Mouse (Mus musculus) liver, adult (tissue): ENCODE measurements around the gene Gm13695.
"Not testable (repeated sequence)": the region's sequence is repeated elsewhere in the genome, so short reads cannot be mapped to it uniquely, and the experiment has no call there.

ENCODE experiments used
- GATA4 ChIP-seq: IDR thresholded peaks from 2 replicates; pipeline ENCODE4 v1.6.1; 2014; ENCODE audit warnings: mild to moderate bottlenecking, low read length; ENCODE audit not compliant: insufficient replicate concordance

Gene Gm13695

GRCm38 (mm10) chr2:83967013-83967412, at the start of gene Gm13695:
Gene Gm13695 (plus strand): TSS chr2:83967313.
- TF ChIP-seq GATA4, result not testable (repeated sequence)

GRCm38 (mm10) chr2:83929478-83930088, 37.5 kb upstream of the Gm13695 start:
- TF ChIP-seq GATA4, result no peak

GRCm38 (mm10) chr2:83940931-83941361, 26.2 kb upstream of the Gm13695 start, which contains the start of gene Zswim2:
Gene Zswim2 (minus strand): TSS chr2:83941228.
- TF ChIP-seq GATA4, result no peak

- no peak for TF ChIP-seq GATA4
Observed at GRCm38 (mm10) chr2:83941378-83941777, 25.7 kb upstream of the Gm13695 start.

GRCm38 (mm10) chr2:83941792-83942191, 25.3 kb upstream of the Gm13695 start:
- no peak for TF ChIP-seq GATA4

- not testable (repeated sequence) for TF ChIP-seq GATA4
Observed at GRCm38 (mm10) chr2:83955393-83955792, 11.7 kb upstream of the Gm13695 start, which contains the start of gene Gm13698. Gene Gm13698 (plus strand): TSS chr2:83955693.

- TF ChIP-seq GATA4, result not testable (repeated sequence)
Observed at GRCm38 (mm10) chr2:83961203-83961602, 5.9 kb upstream of the Gm13695 start, which contains the start of gene Gm13693. Gene Gm13693 (plus strand): TSS chr2:83961503.

- not testable (repeated sequence) for TF ChIP-seq GATA4
Observed at GRCm38 (mm10) chr2:83972823-83973222, 5.7 kb downstream of the Gm13695 start, which contains the start of gene Gm13696. Gene Gm13696 (plus strand): TSS chr2:83973123.

GRCm38 (mm10) chr2:83978633-83979032, 11.5 kb downstream of the Gm13695 start, which contains the start of gene Gm13694:
Gene Gm13694 (plus strand): TSS chr2:83978933.
- TF ChIP-seq GATA4, result not testable (repeated sequence)

GRCm38 (mm10) chr2:83984443-83984842, 17.3 kb downstream of the Gm13695 start, which contains the start of gene Gm13697:
Gene Gm13697 (plus strand): TSS chr2:83984743.
- TF ChIP-seq GATA4, result not testable (repeated sequence)

- not testable (repeated sequence) for TF ChIP-seq GATA4
Observed at GRCm38 (mm10) chr2:83990253-83990652, 23.1 kb downstream of the Gm13695 start, which contains the start of gene Gm13691. Gene Gm13691 (plus strand): TSS chr2:83990553.

- no peak for TF ChIP-seq GATA4
Observed at GRCm38 (mm10) chr2:84008913-84009312, 41.8 kb downstream of the Gm13695 start.

- TF ChIP-seq GATA4, result no peak
Observed at GRCm38 (mm10) chr2:84009818-84010217, 42.7 kb downstream of the Gm13695 start.

- TF ChIP-seq GATA4, result no peak
Observed at GRCm38 (mm10) chr2:84014572-84014971, 47.5 kb downstream of the Gm13695 start.

- TF ChIP-seq GATA4, result no peak
Observed at GRCm38 (mm10) chr2:84018330-84018729, 51.2 kb downstream of the Gm13695 start.
